Mouse (Mus musculus) heart, embryonic 16.5 days (tissue): ENCODE data around the gene Sh2d7. TPM values are rescaled to one million over a fixed set of nuclear protein-coding genes. Genes with fewer than 3 reads are reported as not detected.

Experiments used
- ATAC-seq: fragments of 200-750 bp; cut with Nextera tagmentation; replicated peaks from 2 replicates; pipeline ENCODE4 v1.8.0; 2017; ENCODE audit warnings: moderate number of reproducible peaks; ENCODE audit not compliant: insufficient read depth, low FRiP score; ENCODE audit errors: extremely low read depth
- H3K27ac ChIP-seq: fragments of 300-500 bp; sonication (generic); 2 replicates; pipeline ENCODE4 v1.5.1; 2014; ENCODE audit warnings: mild to moderate bottlenecking, low read length, control low read depth, moderate library complexity
- H3K27me3 ChIP-seq: fragments of 300-500 bp; sonication (generic); 2 replicates; pipeline ENCODE4 v1.6.1; 2014; ENCODE audit warnings: low read length, mixed read lengths; ENCODE audit not compliant: control insufficient read depth, insufficient read depth
- H3K36me3 ChIP-seq: fragments of 300-500 bp; sonication (generic); 2 replicates; pipeline ENCODE4 v1.6.1; 2014; ENCODE audit not compliant: control insufficient read depth, insufficient read depth
- H3K4me1 ChIP-seq: fragments of 300-500 bp; sonication (generic); 2 replicates; pipeline ENCODE4 v1.6.1; 2014; ENCODE audit warnings: low read length, mixed read lengths; ENCODE audit not compliant: control insufficient read depth, insufficient read depth
- H3K4me2 ChIP-seq: fragments of 300-500 bp; sonication (generic); 2 replicates; pipeline ENCODE4 v1.6.1; 2014; ENCODE audit warnings: low read depth, mild to moderate bottlenecking, control low read depth, low read length
- H3K4me3 ChIP-seq: fragments of 300-500 bp; sonication (generic); 2 replicates; pipeline ENCODE4 v1.5.1; 2014; ENCODE audit warnings: mild to moderate bottlenecking, control low read depth, low read length
- H3K9ac ChIP-seq: fragments of 300-500 bp; sonication (generic); 2 replicates; pipeline ENCODE4 v1.6.1; 2014; ENCODE audit warnings: low read length, control low read depth
- H3K9me3 ChIP-seq: fragments of 300-500 bp; sonication (generic); replicated peaks from 2 replicates; pipeline ENCODE4 v1.6.1; 2016; ENCODE audit warnings: low read length; ENCODE audit not compliant: control insufficient read depth
- WGBS: fragments of 180-500 bp; shearing (Covaris S2); extraction: QIAGEN DNeasy Blood & Tissue Kit; methylation state at CpG from one replicate; pipeline ENCODE4 v1.1.7; 2014; 5-methylcytosine and 5-hydroxymethylcytosine counted together
- polyA plus RNA-seq: library from polyadenylated mRNA; unstranded; fragments of >200 nt; fragmentation: Nextera tagmentation; extraction: Ambion mirVana; gene quantifications from 2 replicates; pipeline ENCODE4 v1.2.1, GENCODE M21; 2015

Sh2d7 gene
- polyA plus RNA-seq, 1 experiment from 2014 or later, result not detected

- no peak overlapping the region for H3K4me3 ChIP-seq
- ATAC-seq, result no peak
- H3K27me3 ChIP-seq, result no peaks in the 10 kb centered on the region
- H3K36me3 ChIP-seq, result no peaks in the 10 kb centered on the region
- H3K4me1 ChIP-seq, result no peaks in the 10 kb centered on the region
- H3K9me3 ChIP-seq, result no peaks in the 10 kb centered on the region
- WGBS, result 60% methylated on average over 4 of the region's 4 CpGs
- no peak overlapping the region for H3K27ac ChIP-seq
- no peak overlapping the region for H3K4me2 ChIP-seq
- H3K9ac ChIP-seq, result no peak overlapping the region
These were observed 1.8 kb upstream of the Sh2d7 start for GRCm38 (mm10) chr9:54537030-54537429.

GRCm38 (mm10) chr9:54537480-54537879 lies 1.3 kb upstream of the Sh2d7 start:
- no peak overlapping the region for H3K4me3 ChIP-seq
- H3K27ac ChIP-seq, result no peak overlapping the region
- H3K4me2 ChIP-seq, result no peak overlapping the region
- H3K36me3 ChIP-seq, result no peaks in the 10 kb centered on the region
- no peaks in the 10 kb centered on the region for H3K27me3 ChIP-seq
- H3K9ac ChIP-seq, result no peak overlapping the region
- no peaks in the 10 kb centered on the region for H3K9me3 ChIP-seq
- no peaks in the 10 kb centered on the region for H3K4me1 ChIP-seq
- no peak for ATAC-seq
- 84% methylated on average over 3 of the region's 3 CpGs for WGBS

- no peaks in the 10 kb centered on the region for H3K36me3 ChIP-seq
- H3K9ac ChIP-seq, result no peak overlapping the region
- no peaks in the 10 kb centered on the region for H3K9me3 ChIP-seq
- no peaks in the 10 kb centered on the region for H3K4me1 ChIP-seq
- WGBS, result 89% methylated on average over 3 of the region's 3 CpGs
- H3K4me3 ChIP-seq, result no peak overlapping the region
- H3K27ac ChIP-seq, result no peak overlapping the region
- ATAC-seq, result no peak
- H3K4me2 ChIP-seq, result no peak overlapping the region
- H3K27me3 ChIP-seq, result no peaks in the 10 kb centered on the region
These were observed 540 bp upstream of the Sh2d7 start for GRCm38 (mm10) chr9:54538244-54538643.

- no peaks in the 10 kb centered on the region for H3K9me3 ChIP-seq
- no peak overlapping the region for H3K4me2 ChIP-seq
- no peaks in the 10 kb centered on the region for H3K4me1 ChIP-seq
- no peaks in the 10 kb centered on the region for H3K27me3 ChIP-seq
- no peak overlapping the region for H3K27ac ChIP-seq
- no peak for ATAC-seq
- H3K9ac ChIP-seq, result no peak overlapping the region
- H3K4me3 ChIP-seq, result no peak overlapping the region
- H3K36me3 ChIP-seq, result no peaks in the 10 kb centered on the region
- 62% methylated on average over 5 of the region's 5 CpGs for WGBS
These were observed 2.0 kb downstream of the Sh2d7 start for GRCm38 (mm10) chr9:54540801-54541200.

- Histone ChIP-seq H3K4me2 (no peak overlapping the region), H3K4me1 (no peaks in the 10 kb centered on the region), H3K4me3 (no peak overlapping the region), H3K27ac (no peak overlapping the region), H3K27me3 (no peaks in the 10 kb centered on the region), H3K36me3 (no peaks in the 10 kb centered on the region), H3K9ac (no peak overlapping the region), H3K9me3 (no peaks in the 10 kb centered on the region)
- 64% methylated on average over 9 of the region's 9 CpGs for WGBS
- no peak for ATAC-seq
These were observed 5.6 kb downstream of the Sh2d7 start for GRCm38 (mm10) chr9:54544212-54544953.

GRCm38 (mm10) chr9:54544954-54545315 lies 6.2 kb downstream of the Sh2d7 start:
- no peak overlapping the region for H3K4me3 ChIP-seq
- H3K4me2 ChIP-seq, result no peak overlapping the region
- H3K9me3 ChIP-seq, result no peaks in the 10 kb centered on the region
- H3K27me3 ChIP-seq, result no peaks in the 10 kb centered on the region
- H3K36me3 ChIP-seq, result no peaks in the 10 kb centered on the region
- no peak for ATAC-seq
- WGBS, result 89% methylated on average over 4 of the region's 4 CpGs
- H3K9ac ChIP-seq, result no peak overlapping the region
- H3K4me1 ChIP-seq, result no peaks in the 10 kb centered on the region
- H3K27ac ChIP-seq, result no peak overlapping the region

GRCm38 (mm10) chr9:54547536-54547935 lies 8.8 kb downstream of the Sh2d7 start:
- WGBS, result 14% methylated on average over 5 of the region's 5 CpGs
- H3K36me3 ChIP-seq, result no peaks in the 10 kb centered on the region
- H3K4me2 ChIP-seq, result no peak overlapping the region
- no peak overlapping the region for H3K4me3 ChIP-seq
- no peaks in the 10 kb centered on the region for H3K27me3 ChIP-seq
- no peak for ATAC-seq
- H3K9ac ChIP-seq, result no peak overlapping the region
- no peaks in the 10 kb centered on the region for H3K4me1 ChIP-seq
- H3K9me3 ChIP-seq, result no peaks in the 10 kb centered on the region
- H3K27ac ChIP-seq, result no peak overlapping the region

GRCm38 (mm10) chr9:54549433-54549832 lies 10.6 kb downstream of the Sh2d7 start:
- no peak for ATAC-seq
- no peak overlapping the region for H3K4me2 ChIP-seq
- no peak overlapping the region for H3K27ac ChIP-seq
- no peak overlapping the region for H3K9ac ChIP-seq
- no peaks in the 10 kb centered on the region for H3K27me3 ChIP-seq
- H3K4me3 ChIP-seq, result no peak overlapping the region
- no peaks in the 10 kb centered on the region for H3K36me3 ChIP-seq
- WGBS, result 86% methylated on average over 6 of the region's 6 CpGs
- H3K4me1 ChIP-seq, result no peaks in the 10 kb centered on the region
- H3K9me3 ChIP-seq, result no peaks in the 10 kb centered on the region

GRCm38 (mm10) chr9:54552409-54552808 lies 13.6 kb downstream of the Sh2d7 start:
- Histone ChIP-seq H3K4me1 (no peaks in the 10 kb centered on the region), H3K27ac (no peak overlapping the region), H3K36me3 (no peaks in the 10 kb centered on the region), H3K9ac (no peak overlapping the region), H3K4me3 (no peak overlapping the region), H3K4me2 (no peak overlapping the region), H3K9me3 (no peaks in the 10 kb centered on the region), H3K27me3 (no peaks in the 10 kb centered on the region)
- ATAC-seq, result no peak; the same call in 1 of the 2 replicates
- 27% methylated on average over 5 of the region's 5 CpGs for WGBS
